19 mouse cellular contexts compared by ENCODE assay signal in the genomic region with DNA sequence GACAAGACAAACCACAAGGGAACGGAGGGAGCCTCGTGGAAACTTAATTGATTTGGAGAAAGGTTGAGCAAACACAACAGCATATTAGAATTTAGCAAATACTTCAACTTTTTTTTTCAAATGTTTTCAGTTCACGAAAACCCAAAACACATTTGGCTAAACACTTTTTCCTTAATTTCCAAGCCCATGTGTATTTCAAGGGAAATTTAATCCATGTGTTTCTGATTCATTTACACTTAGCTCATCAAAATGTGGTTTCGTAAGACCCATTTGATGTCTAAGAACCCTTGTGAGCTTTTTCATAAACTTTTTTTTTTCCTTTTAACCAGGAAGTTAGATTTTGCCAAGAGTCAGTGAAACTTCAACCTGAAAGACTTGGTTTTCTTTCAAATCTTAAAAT.
DNase-seq lines count a peak whose midpoint lies in the region; TF ChIP-seq lines count a peak whose summit lies in the region.
"Had no signal": no experiment of that assay in that cellular context is flagged by ENCODE, and none has a peak within 500 bp of the region (broad histone marks: within the 10 kb centered on the region; RNA-seq: fewer than 3 reads in every experiment).

No protein-coding gene starts in this region.

- H3K27ac ChIP-seq in embryonic fibroblast, embryonic 13.5 days (ENCODE audit: insufficient read depth, low read length) = peak overlapping the region; percentile 47; the same call in 1 of the 2 replicates
- H3K27ac ChIP-seq: forebrain, embryonic 15.5 days; heart, adult 2 months; hindbrain, embryonic 15.5 days had no signal

- no peak for TF ChIP-seq POLR2A in embryonic fibroblast, embryonic 13.5 days (IDR thresholded peaks at IDR 0.05; ENCODE audit: low read depth, low read length)

- TF ChIP-seq CTCF in embryonic fibroblast, embryonic 13.5 days (IDR thresholded peaks at IDR 0.05; ENCODE audit: borderline replicate concordance, insufficient read depth, low read length) = no peak

- intact Hi-C loops in heart, postnatal 10 days (cut with DNase I) = no loop called here

- peaks cover 7% of the 10 kb centered on the region; the same call in 1 of the 2 replicates for H3K4me1 ChIP-seq in embryonic fibroblast, embryonic 13.5 days (ENCODE audit: control insufficient read depth, insufficient read depth, low read length)
- H3K4me1 ChIP-seq: forebrain, embryonic 15.5 days; heart, embryonic 12.5 days; hindbrain, embryonic 15.5 days had no signal

- peak; percentile 13 for DNase-seq in heart, adult 8-10 months (ENCODE audit: low spot score)
- no peak for DNase-seq in heart, postnatal 10 days
- DNase-seq in 3T3-L1 (ENCODE audit: low read depth, low spot score) (peak; percentile 21), NIH3T3 (ENCODE audit: low read depth) (peak; percentile 51)
- no peak for DNase-seq in cerebellum, postnatal 14 days
- no peak for DNase-seq in adrenal gland, adult 8-10 months
- DNase-seq in ovary, adult 18-20 months (ENCODE audit: low spot score) = no peak
- DNase-seq: adrenal gland, postnatal 25 days; B cell, adult 2 months; cerebellum, adult 18-20 months; cerebellum, adult 9-11 months; gastrocnemius, postnatal 14 days; heart, adult 2 months; heart, postnatal 36 days had no signal

- no peak overlapping the region for H3K4me3 ChIP-seq in embryonic fibroblast, embryonic 13.5 days (ENCODE audit: insufficient read depth, low read length)
- H3K4me3 ChIP-seq: erythroblast, embryonic 14.5 days; forebrain, embryonic 15.5 days; heart, adult 2 months; heart, embryonic 12.5 days; hindbrain, embryonic 15.5 days had no signal

Comparison
In these comparisons a context has a peak if more than half of its experiments do, and no peak if none do; other contexts are left out.
1. DNase-seq: peak in heart, adult 8-10 months (single experiment), 3T3-L1 (single experiment) and NIH3T3 (single experiment); none in heart, postnatal 10 days (0 of 2), cerebellum, postnatal 14 days (0 of 2), adrenal gland, adult 8-10 months (single experiment) and ovary, adult 18-20 months (single experiment).